Mouse (Mus musculus) limb, embryonic 12.5 days (tissue): ENCODE results near the gene Gm21969. TPM values are rescaled to one million over a fixed set of nuclear protein-coding genes. Genes with fewer than 3 reads are reported as not detected.
A peak's percentile ranks its signal among the peaks of the same experiment; 100 is the strongest.

ENCODE experiments used
- ATAC-seq: fragments of 200-750 bp; cut with Nextera tagmentation; 2 replicates; pipeline ENCODE4 v1.8.0; 2017; ENCODE audit warnings: low read depth, moderate TSS enrichment; ENCODE audit not compliant: insufficient number of reproducible peaks, insufficient read depth, low FRiP score, low TSS enrichment
- H3K27ac ChIP-seq: fragments of 300-500 bp; sonication (generic); 2 replicates; pipeline ENCODE4 v1.5.1; 2016; ENCODE audit warnings: mild to moderate bottlenecking, moderate library complexity
- H3K27me3 ChIP-seq: fragments of 300-500 bp; sonication (generic); 2 replicates; pipeline ENCODE4 v1.6.1; 2016; ENCODE audit warnings: mild to moderate bottlenecking, moderate library complexity
- H3K36me3 ChIP-seq: fragments of 300-500 bp; sonication (generic); 2 replicates; pipeline ENCODE4 v1.6.1; 2016; ENCODE audit warnings: mild to moderate bottlenecking, moderate library complexity
- H3K4me1 ChIP-seq: fragments of 300-500 bp; sonication (generic); replicated peaks from 2 replicates; pipeline ENCODE4 v1.6.1; 2016
- H3K4me2 ChIP-seq: fragments of 300-500 bp; sonication (generic); 2 replicates; pipeline ENCODE4 v1.6.1; 2016; ENCODE audit warnings: mild to moderate bottlenecking, moderate library complexity
- H3K4me3 ChIP-seq: fragments of 300-500 bp; sonication (generic); replicated peaks from 2 replicates; pipeline ENCODE4 v1.5.1; 2016; ENCODE audit warnings: mild to moderate bottlenecking
- H3K9ac ChIP-seq: fragments of 300-500 bp; sonication (generic); replicated peaks from 2 replicates; pipeline ENCODE4 v1.6.1; 2016; ENCODE audit warnings: mild to moderate bottlenecking, moderate library complexity
- H3K9me3 ChIP-seq: fragments of 300-500 bp; sonication (generic); 2 replicates; pipeline ENCODE4 v1.6.1; 2016; ENCODE audit warnings: mild to moderate bottlenecking, moderate library complexity
- WGBS: fragments of 180-500 bp; shearing (Covaris S2); methylation state at CpG from one replicate; pipeline ENCODE4 v1.1.7; 2016; 5-methylcytosine and 5-hydroxymethylcytosine counted together
- polyA plus RNA-seq: library from polyadenylated mRNA; unstranded; fragments of >200 nt; fragmentation: Nextera tagmentation; extraction: Ambion mirVana; gene quantifications from 2 replicates; pipeline ENCODE4 v1.2.1, GENCODE M21; 2016

The Gm21969 gene
- polyA plus RNA-seq, 1 experiment from 2014 or later, result not detected

DNA sequence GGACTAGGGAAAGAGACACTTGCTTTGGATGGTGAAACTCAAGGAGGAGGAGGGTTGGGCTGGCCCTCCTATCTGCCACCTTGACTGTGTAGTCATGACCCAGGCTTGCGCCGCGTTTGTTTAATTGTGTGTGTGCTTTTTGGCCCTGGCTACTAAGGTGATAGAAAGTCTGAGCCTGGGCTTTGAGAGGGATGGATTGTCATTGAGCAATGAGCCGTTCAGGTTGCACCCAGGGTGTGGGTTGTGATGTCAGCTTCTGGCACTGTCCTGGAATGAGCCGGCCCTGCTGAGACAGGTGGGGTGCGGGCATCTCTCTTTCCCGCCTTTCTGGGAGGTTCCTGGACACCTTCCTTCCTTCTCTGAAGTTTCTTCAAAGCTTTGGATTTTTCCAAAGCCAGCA lies 26.0 kb upstream of the Gm21969 start:
- 81% methylated on average over 7 of the region's 7 CpGs for WGBS
- Histone ChIP-seq H3K9ac (peak overlapping the region; percentile 5; the same call in 1 of the 2 replicates), H3K27ac (no peak overlapping the region), H3K27me3 (no peaks in the 10 kb centered on the region; the same call in 1 of the 2 replicates), H3K9me3 (no peaks in the 10 kb centered on the region), H3K4me2 (peak overlapping the region; percentile 97), H3K4me3 (peak overlapping the region; percentile 83), H3K4me1 (peaks cover 66% of the 10 kb centered on the region), H3K36me3 (no peaks in the 10 kb centered on the region)
- no peak for ATAC-seq

DNA sequence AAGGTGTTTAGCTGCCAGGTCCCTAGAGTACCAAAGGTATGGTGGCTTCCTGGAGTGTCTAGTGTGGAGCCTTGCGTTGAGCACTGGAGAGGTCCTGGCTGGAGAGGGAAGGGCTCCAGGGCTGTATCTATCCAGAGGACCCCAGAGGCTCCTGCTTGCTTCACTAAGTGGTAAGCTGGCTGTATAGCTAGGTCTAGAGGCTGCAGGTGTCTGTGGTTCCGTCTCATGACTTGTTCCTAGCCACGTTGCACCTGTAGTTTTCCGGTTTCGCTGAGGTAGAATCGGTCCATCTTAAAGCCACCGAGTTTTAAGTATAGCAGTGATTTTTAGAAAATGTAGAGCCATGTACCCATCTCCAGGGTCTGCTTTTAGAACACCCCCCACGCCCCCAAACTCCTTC lies 24.6 kb upstream of the Gm21969 start:
- 0 out of 2 replicates have a peak overlapping the region, but pooled peaks have one; percentile 4 for H3K27ac ChIP-seq
- H3K4me2 ChIP-seq, result no peak overlapping the region
- no peak for ATAC-seq
- no peak overlapping the region for H3K4me3 ChIP-seq
- peaks cover 79% of the 10 kb centered on the region for H3K4me1 ChIP-seq
- no peaks in the 10 kb centered on the region for H3K27me3 ChIP-seq
- no peaks in the 10 kb centered on the region for H3K9me3 ChIP-seq
- WGBS, result 87% methylated on average over 8 of the region's 8 CpGs
- no peak overlapping the region for H3K9ac ChIP-seq
- H3K36me3 ChIP-seq, result no peaks in the 10 kb centered on the region

DNA sequence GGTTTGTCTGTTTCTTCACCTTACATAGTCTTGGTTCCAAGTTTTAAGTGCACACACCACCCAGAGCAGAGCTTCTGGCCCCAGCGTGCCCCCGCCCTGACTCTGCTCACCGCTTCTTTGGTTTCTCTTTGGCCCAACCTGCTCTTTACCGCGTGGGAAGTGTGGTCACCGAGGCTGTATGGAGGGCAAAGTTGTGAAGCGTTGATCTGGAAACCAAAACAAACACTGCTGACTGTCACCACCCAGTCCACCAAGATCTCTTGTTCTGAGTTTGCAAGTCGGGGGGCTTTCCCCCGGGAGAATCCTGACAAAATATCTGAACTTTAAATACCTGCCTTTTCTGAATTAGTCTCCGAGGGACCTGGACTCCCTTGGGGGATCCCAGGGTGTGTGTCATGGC lies 24.0 kb upstream of the Gm21969 start:
- Histone ChIP-seq H3K9ac (no peak overlapping the region), H3K4me3 (no peak overlapping the region), H3K4me2 (no peak overlapping the region), H3K36me3 (no peaks in the 10 kb centered on the region), H3K27me3 (no peaks in the 10 kb centered on the region), H3K9me3 (no peaks in the 10 kb centered on the region), H3K4me1 (peaks cover 73% of the 10 kb centered on the region), H3K27ac (0 out of 2 replicates have a peak overlapping the region, but pooled peaks have one; percentile 4)
- no peak for ATAC-seq
- 64% methylated on average over 10 of the region's 10 CpGs for WGBS

DNA sequence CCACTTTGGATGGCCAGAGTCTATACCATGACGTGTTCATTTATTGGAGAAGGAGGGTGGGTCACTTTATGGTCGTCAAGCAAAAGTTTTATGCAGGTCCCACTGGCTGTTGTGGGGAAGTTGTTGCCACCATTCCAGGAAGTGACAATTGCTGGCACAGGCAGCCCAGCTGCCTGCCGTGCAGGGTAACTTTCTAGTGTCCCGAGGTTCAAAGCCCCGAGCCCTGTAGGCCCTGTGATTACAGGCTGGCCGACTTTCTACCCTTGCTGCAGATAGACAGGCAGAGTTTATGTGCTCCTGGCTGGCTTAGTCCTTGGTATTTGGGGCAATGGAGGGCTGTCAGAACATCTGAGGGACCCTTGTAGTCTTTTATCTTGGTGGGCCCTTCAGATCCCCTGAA lies 23.5 kb upstream of the Gm21969 start:
- no peak for ATAC-seq
- Histone ChIP-seq H3K4me1 (peaks cover 73% of the 10 kb centered on the region), H3K27ac (0 out of 2 replicates have a peak overlapping the region, but pooled peaks have one; percentile 23), H3K9me3 (no peaks in the 10 kb centered on the region), H3K4me2 (no peak overlapping the region), H3K36me3 (no peaks in the 10 kb centered on the region), H3K4me3 (no peak overlapping the region), H3K27me3 (no peaks in the 10 kb centered on the region), H3K9ac (peak overlapping the region; percentile 18; the same call in 1 of the 2 replicates)
- 36% methylated on average over 6 of the region's 6 CpGs for WGBS

DNA sequence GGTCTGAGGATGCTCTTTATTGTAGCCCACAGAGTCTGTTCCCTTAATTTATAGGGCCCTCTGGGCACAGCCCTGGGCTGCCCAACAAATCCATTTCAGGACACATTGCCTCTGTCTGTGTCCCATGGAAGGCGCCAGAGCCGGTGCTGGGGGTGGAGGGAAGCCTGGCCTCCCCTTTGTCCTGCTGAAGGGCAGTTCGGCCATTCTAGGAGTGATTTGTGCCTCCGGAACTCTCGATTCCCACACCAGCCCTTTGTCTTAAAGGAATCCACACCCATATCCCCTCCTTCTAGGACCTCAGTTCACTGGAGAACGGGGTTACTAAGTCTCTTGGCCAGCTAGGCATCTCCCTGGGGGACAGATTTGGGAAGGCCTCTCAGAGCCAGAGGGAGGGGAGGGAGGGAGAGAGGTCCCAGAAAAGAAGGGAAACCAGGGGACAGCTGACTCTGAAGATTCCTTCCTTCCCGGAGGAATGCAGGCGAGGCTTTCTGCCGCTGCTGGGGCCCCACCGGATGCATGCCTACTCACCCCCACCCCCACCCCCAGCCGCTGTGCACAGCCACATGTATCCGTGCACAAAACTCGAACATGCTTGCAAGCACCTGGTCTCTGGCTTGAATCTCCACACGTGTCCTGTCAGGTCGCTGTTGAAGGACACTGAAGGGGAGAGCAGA lies 22.2 kb upstream of the Gm21969 start:
- Histone ChIP-seq H3K9me3 (no peaks in the 10 kb centered on the region), H3K4me1 (peaks cover 71% of the 10 kb centered on the region), H3K4me3 (peak overlapping the region; percentile 1), H3K4me2 (peak overlapping the region; percentile 45), H3K27ac (peak overlapping the region; percentile 87), H3K27me3 (no peaks in the 10 kb centered on the region), H3K36me3 (no peaks in the 10 kb centered on the region), H3K9ac (peak overlapping the region; percentile 48)
- 1% methylated on average over 15 of the region's 15 CpGs for WGBS
- ATAC-seq, result peak; percentile 35; the same call in 1 of the 2 replicates

DNA sequence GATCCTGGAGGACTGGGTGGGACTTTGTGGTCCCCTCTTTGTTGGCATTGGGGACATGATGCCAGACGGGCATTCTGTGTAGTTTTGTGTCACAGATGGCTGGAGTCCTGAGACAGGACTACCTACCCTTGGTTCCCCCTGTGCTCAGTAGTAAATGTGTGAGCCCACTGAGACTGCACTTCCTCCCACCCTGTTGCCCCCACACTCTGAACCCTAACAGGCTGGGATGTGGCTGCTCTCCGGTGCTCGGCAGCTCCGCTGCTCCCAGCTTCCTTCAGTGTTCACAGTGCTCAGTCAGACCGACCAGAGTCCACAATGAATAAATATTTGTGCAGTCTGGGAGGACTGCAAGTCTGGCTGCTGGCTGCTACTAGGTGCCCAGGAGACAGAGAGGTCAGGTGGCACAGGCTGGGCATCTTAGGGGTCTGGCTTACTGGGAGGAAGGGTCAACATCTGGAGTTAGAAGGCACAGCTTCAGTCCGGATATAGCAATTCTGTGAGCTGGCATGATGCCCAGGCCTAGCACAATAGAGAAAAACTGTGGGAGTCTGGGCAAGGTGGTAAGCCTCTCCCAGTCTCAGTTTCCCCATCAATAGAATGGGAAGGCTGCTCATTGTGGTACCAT lies 21.4 kb upstream of the Gm21969 start:
- Histone ChIP-seq H3K27me3 (no peaks in the 10 kb centered on the region), H3K9me3 (no peaks in the 10 kb centered on the region), H3K36me3 (no peaks in the 10 kb centered on the region), H3K4me3 (peak overlapping the region; percentile 1), H3K27ac (peak overlapping the region; percentile 87), H3K4me1 (peaks cover 65% of the 10 kb centered on the region), H3K9ac (peak overlapping the region; percentile 48; the same call in 1 of the 2 replicates), H3K4me2 (peak overlapping the region; percentile 45)
- ATAC-seq, result no peak
- 26% methylated on average over 6 of the region's 6 CpGs for WGBS

DNA sequence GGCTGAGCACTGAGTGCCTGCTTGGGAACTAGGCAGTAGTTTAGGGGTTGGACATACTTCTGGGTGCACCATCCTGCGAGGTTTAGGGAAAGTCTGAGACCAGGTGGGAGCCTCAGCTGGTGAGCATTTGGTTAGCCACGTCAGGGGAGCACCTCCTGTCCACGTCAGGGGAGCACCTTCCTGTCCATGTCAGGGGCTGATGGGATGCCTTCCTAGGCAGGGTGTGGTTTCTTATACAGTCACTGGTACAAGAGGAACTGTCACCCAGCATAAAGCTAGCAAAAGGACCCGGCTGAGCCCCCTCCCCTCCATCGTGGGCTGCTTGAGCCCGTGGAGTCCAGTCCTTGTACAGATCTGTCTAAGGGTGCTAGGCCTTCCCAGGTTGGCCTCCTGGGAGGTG lies 20.6 kb upstream of the Gm21969 start:
- no peak overlapping the region for H3K4me3 ChIP-seq
- H3K9me3 ChIP-seq, result no peaks in the 10 kb centered on the region
- H3K9ac ChIP-seq, result no peak overlapping the region
- H3K36me3 ChIP-seq, result no peaks in the 10 kb centered on the region
- H3K27ac ChIP-seq, result no peak overlapping the region
- WGBS, result 77% methylated on average over 6 of the region's 6 CpGs
- ATAC-seq, result no peak
- no peaks in the 10 kb centered on the region for H3K27me3 ChIP-seq
- peaks cover 60% of the 10 kb centered on the region for H3K4me1 ChIP-seq
- no peak overlapping the region for H3K4me2 ChIP-seq

DNA sequence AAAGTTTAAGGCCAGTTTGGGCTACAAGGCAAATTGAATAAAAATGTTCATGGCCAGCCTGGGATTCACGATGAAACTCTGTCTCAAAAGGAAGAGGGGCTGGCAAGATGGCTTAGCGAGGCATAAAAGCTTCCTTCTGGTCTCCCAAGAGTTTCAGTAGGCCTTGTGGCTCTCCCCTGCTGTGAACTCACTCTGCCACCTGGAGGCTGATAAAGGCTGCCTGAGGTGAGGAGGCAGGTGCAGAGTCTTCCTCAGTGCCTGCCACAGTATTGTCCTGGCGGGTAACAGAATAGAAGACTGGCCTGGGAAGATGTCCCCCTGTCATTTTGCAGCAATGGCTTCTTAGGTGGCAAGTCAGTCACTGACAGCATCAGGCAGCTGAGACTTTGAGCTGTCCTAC lies 20.1 kb upstream of the Gm21969 start:
- H3K27me3 ChIP-seq, result no peaks in the 10 kb centered on the region
- no peaks in the 10 kb centered on the region for H3K36me3 ChIP-seq
- no peak overlapping the region for H3K4me3 ChIP-seq
- H3K4me2 ChIP-seq, result no peak overlapping the region
- 0 out of 2 replicates have a peak overlapping the region, but pooled peaks have one; percentile 17 for H3K27ac ChIP-seq
- peaks cover 63% of the 10 kb centered on the region for H3K4me1 ChIP-seq
- no peaks in the 10 kb centered on the region for H3K9me3 ChIP-seq
- no peak for ATAC-seq
- 44% methylated on average over 3 of the region's 3 CpGs for WGBS
- no peak overlapping the region; the same call in 1 of the 2 replicates for H3K9ac ChIP-seq

DNA sequence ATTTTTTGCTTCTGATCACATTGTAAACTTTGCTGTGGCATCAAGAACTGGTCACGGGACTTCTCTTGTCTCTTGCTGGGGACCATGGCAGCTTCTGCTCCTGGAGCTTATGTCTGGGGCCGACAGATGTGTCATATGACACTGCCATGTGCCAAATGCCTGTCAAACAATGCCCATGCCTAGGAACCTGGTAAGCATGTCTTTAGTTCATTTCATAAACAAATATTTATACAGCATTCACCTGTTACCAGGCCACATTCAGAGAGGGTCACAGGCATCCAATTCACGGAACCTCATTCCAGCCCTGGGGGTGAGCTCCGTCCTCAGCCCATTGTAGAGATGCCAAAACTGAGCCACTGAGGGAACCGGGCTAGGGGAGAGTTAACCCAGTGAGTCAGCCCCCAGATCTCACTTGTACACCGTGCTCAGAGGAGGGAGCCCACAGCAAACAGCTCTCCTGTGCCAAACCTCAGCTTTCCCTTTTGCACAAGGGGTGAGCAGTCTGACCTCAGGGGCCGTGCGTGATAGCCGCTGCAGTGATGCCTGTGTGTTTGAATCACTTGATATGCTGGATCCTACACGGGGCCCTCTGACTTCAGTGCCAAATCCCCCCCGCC lies 19.2 kb upstream of the Gm21969 start:
- no peak for ATAC-seq
- Histone ChIP-seq H3K27me3 (no peaks in the 10 kb centered on the region), H3K27ac (no peak overlapping the region), H3K4me1 (peaks cover 60% of the 10 kb centered on the region), H3K9me3 (no peaks in the 10 kb centered on the region), H3K36me3 (no peaks in the 10 kb centered on the region), H3K4me3 (no peak overlapping the region), H3K9ac (no peak overlapping the region), H3K4me2 (no peak overlapping the region)
- WGBS, result 87% methylated on average over 11 of the region's 11 CpGs

DNA sequence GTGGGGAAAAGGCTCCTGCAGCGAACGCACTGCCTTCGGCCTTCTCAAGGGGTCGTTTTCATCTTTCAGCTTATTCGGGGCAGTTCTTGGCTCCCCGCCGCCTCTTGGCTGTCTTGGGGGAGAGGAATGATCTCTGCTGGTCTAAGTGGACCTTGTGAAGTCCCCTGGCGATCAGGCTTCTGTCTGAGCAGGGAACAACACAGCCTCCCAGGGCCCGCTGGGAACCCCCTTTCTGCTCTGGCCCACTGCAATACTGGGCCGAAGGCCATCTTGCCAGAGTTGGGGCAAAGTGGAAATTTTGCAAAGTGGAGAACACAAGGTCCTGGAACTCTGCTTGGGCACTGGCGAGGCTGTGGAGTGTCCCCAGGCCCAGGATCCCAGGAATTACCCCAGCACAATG lies 18.3 kb upstream of the Gm21969 start:
- no peak overlapping the region for H3K4me3 ChIP-seq
- H3K9ac ChIP-seq, result no peak overlapping the region
- 78% methylated on average over 11 of the region's 11 CpGs for WGBS
- no peaks in the 10 kb centered on the region for H3K36me3 ChIP-seq
- no peaks in the 10 kb centered on the region for H3K9me3 ChIP-seq
- no peak for ATAC-seq
- H3K27me3 ChIP-seq, result no peaks in the 10 kb centered on the region
- H3K4me2 ChIP-seq, result no peak overlapping the region
- H3K27ac ChIP-seq, result 0 out of 2 replicates have a peak overlapping the region, but pooled peaks have one; percentile 7
- peaks cover 55% of the 10 kb centered on the region for H3K4me1 ChIP-seq

DNA sequence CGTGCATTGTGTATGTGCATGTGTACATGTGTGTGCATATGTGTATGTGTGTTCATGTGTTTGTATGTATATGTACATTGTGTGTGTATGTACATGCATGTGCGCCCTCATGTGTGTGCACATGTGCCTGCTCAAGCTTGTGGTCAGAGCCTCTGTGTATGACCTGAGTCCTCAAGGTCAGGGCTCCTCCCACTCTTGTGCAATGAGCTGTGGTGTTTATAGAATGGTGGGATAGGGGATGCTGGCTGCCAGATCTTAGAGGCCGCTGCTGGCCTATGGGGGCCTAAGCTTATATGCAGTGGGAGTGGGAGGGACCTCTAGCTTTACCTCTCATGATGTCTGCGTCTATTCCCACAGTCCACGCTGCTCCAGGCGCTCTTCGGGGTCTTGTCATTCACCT lies 17.3 kb upstream of the Gm21969 start:
- no peak for ATAC-seq
- 87% methylated on average over 7 of the region's 7 CpGs for WGBS
- Histone ChIP-seq H3K9ac (no peak overlapping the region), H3K27me3 (no peaks in the 10 kb centered on the region), H3K9me3 (no peaks in the 10 kb centered on the region), H3K4me1 (peaks cover 55% of the 10 kb centered on the region), H3K27ac (no peak overlapping the region), H3K36me3 (no peaks in the 10 kb centered on the region), H3K4me3 (no peak overlapping the region), H3K4me2 (no peak overlapping the region)
